Mouse (Mus musculus) hindbrain, embryonic 16.5 days (tissue): ENCODE measurements at regions not wholly inside any gene's neighbourhood (a gene's known extent, or its start where the extent isn't known, plus 50 kb on each side); places are given as distances from the start of the nearest gene placed in this dataset.

Experiments used
- ATAC-seq: fragments of 200-750 bp; cut with Nextera tagmentation; 2 replicates; pipeline ENCODE4 v1.8.0; 2017; ENCODE audit warnings: moderate TSS enrichment, moderate library complexity
- H3K27ac ChIP-seq: fragments of 300-500 bp; sonication (generic); 2 replicates; pipeline ENCODE4 v1.5.1; 2014; ENCODE audit warnings: low read depth, mild to moderate bottlenecking, control low read depth, low read length, moderate library complexity
- H3K27me3 ChIP-seq: fragments of 300-500 bp; sonication (generic); replicated peaks from 2 replicates; pipeline ENCODE4 v1.6.1; 2014; ENCODE audit warnings: low read length; ENCODE audit not compliant: control insufficient read depth, insufficient read depth
- H3K36me3 ChIP-seq: fragments of 300-500 bp; sonication (generic); 2 replicates; pipeline ENCODE4 v1.6.1; 2014; ENCODE audit warnings: mild to moderate bottlenecking, low read length, moderate library complexity, mixed read lengths; ENCODE audit not compliant: control insufficient read depth, insufficient read depth
- H3K4me1 ChIP-seq: fragments of 300-500 bp; sonication (generic); 2 replicates; pipeline ENCODE4 v1.6.1; 2014; ENCODE audit warnings: low read depth, low read length; ENCODE audit not compliant: control insufficient read depth, insufficient read depth
- H3K4me2 ChIP-seq: fragments of 300-500 bp; sonication (generic); 2 replicates; pipeline ENCODE4 v1.6.1; 2014; ENCODE audit warnings: mild to moderate bottlenecking, low read length, control low read depth, moderate library complexity
- H3K4me3 ChIP-seq: fragments of 300-500 bp; sonication (generic); 2 replicates; pipeline ENCODE4 v1.5.1; 2014; ENCODE audit warnings: mild to moderate bottlenecking, low read length, control low read depth, moderate library complexity
- H3K9ac ChIP-seq: fragments of 300-500 bp; sonication (generic); 2 replicates; pipeline ENCODE4 v1.6.1; 2014; ENCODE audit warnings: low read depth, mild to moderate bottlenecking, control low read depth, low read length, moderate library complexity
- H3K9me3 ChIP-seq: fragments of 300-500 bp; sonication (generic); 2 replicates; pipeline ENCODE4 v1.6.1; 2014; ENCODE audit warnings: mild to moderate bottlenecking, low read length, moderate library complexity; ENCODE audit not compliant: control insufficient read depth
- WGBS: fragments of 180-500 bp; shearing (Covaris S2); extraction: QIAGEN DNeasy Blood & Tissue Kit; methylation state at CpG from one replicate; pipeline ENCODE4 v1.1.7; 2014; 5-methylcytosine and 5-hydroxymethylcytosine counted together

- Histone ChIP-seq H3K4me1 (no peaks in the 10 kb centered on the region), H3K9me3 (no peaks in the 10 kb centered on the region), H3K27ac (no peak overlapping the region), H3K4me2 (no peak overlapping the region), H3K4me3 (no peak overlapping the region), H3K9ac (no peak overlapping the region), H3K36me3 (no peaks in the 10 kb centered on the region), H3K27me3 (no peaks in the 10 kb centered on the region)
- WGBS: 92% methylated on average over 1 of the region's 1 CpGs
- no peak for ATAC-seq
Measured at GRCm38 (mm10) chr11:27833736-27834135, 505.9 kb downstream of the Gm6685 start.

- no peak overlapping the region for H3K4me2 ChIP-seq
Measured at GRCm38 (mm10) chr11:27799826-27800620, 539.6 kb downstream of the Gm6685 start.

GRCm38 (mm10) chr11:27753913-27754218 is 585.8 kb downstream of the Gm6685 start:
- Histone ChIP-seq H3K27ac (no peak overlapping the region), H3K4me3 (no peak overlapping the region), H3K4me1 (no peaks in the 10 kb centered on the region), H3K27me3 (no peaks in the 10 kb centered on the region), H3K9ac (no peak overlapping the region), H3K9me3 (no peaks in the 10 kb centered on the region), H3K4me2 (no peak overlapping the region), H3K36me3 (no peaks in the 10 kb centered on the region)
- 82% methylated on average over 9 of the region's 9 CpGs for WGBS
- ATAC-seq: peak; percentile 17; the same call in 1 of the 2 replicates

More at GRCm38 (mm10) chr11:27799826-27800620, 539.6 kb downstream of the Gm6685 start:
- H3K4me1 ChIP-seq: no peaks in the 10 kb centered on the region
- no peaks in the 10 kb centered on the region for H3K27me3 ChIP-seq
- H3K9me3 ChIP-seq: no peaks in the 10 kb centered on the region
- no peak overlapping the region for H3K9ac ChIP-seq
- ATAC-seq: no peak
- 78% methylated on average over 8 of the region's 8 CpGs for WGBS
- H3K36me3 ChIP-seq: no peaks in the 10 kb centered on the region
- no peak overlapping the region for H3K27ac ChIP-seq
- H3K4me3 ChIP-seq: no peak overlapping the region

GRCm38 (mm10) chr11:27753212-27753912 is 586.3 kb downstream of the Gm6685 start:
- Histone ChIP-seq H3K36me3 (no peaks in the 10 kb centered on the region), H3K9ac (no peak overlapping the region), H3K4me2 (no peak overlapping the region), H3K27me3 (no peaks in the 10 kb centered on the region), H3K4me1 (no peaks in the 10 kb centered on the region), H3K4me3 (no peak overlapping the region), H3K27ac (no peak overlapping the region), H3K9me3 (no peaks in the 10 kb centered on the region)
- WGBS: 49% methylated on average over 11 of the region's 11 CpGs
- ATAC-seq: peak; percentile 34; the same call in 1 of the 2 replicates

- WGBS: 97% methylated on average over 2 of the region's 2 CpGs
- H3K4me3 ChIP-seq: no peak overlapping the region
- no peaks in the 10 kb centered on the region for H3K4me1 ChIP-seq
- H3K36me3 ChIP-seq: no peaks in the 10 kb centered on the region
- no peak for ATAC-seq
- no peak overlapping the region for H3K4me2 ChIP-seq
- no peak overlapping the region for H3K9ac ChIP-seq
- H3K27me3 ChIP-seq: no peaks in the 10 kb centered on the region
- H3K9me3 ChIP-seq: no peaks in the 10 kb centered on the region
- no peak overlapping the region for H3K27ac ChIP-seq
Measured at GRCm38 (mm10) chr11:27726109-27726508, 613.6 kb downstream of the Gm6685 start.

- Histone ChIP-seq H3K4me1 (no peaks in the 10 kb centered on the region), H3K9me3 (no peaks in the 10 kb centered on the region), H3K4me2 (no peak overlapping the region), H3K36me3 (no peaks in the 10 kb centered on the region), H3K9ac (no peak overlapping the region), H3K4me3 (no peak overlapping the region), H3K27ac (no peak overlapping the region), H3K27me3 (no peaks in the 10 kb centered on the region)
- no peak for ATAC-seq
- 73% methylated on average over 7 of the region's 7 CpGs for WGBS
Measured at GRCm38 (mm10) chr11:27721346-27721745, 618.3 kb downstream of the Gm6685 start.

GRCm38 (mm10) chr11:27672436-27672835 is 667.2 kb downstream of the Gm6685 start:
- no peak for ATAC-seq
- Histone ChIP-seq H3K4me3 (no peak overlapping the region), H3K4me2 (no peak overlapping the region), H3K36me3 (no peaks in the 10 kb centered on the region), H3K27me3 (no peaks in the 10 kb centered on the region), H3K9me3 (no peaks in the 10 kb centered on the region), H3K27ac (no peak overlapping the region), H3K4me1 (no peaks in the 10 kb centered on the region), H3K9ac (no peak overlapping the region)
- 58% methylated on average over 1 of the region's 1 CpGs for WGBS
